Mouse (Mus musculus) liver, embryonic 11.5 days (tissue): Measurements from ENCODE around the gene Crocc. TPM values are rescaled to one million over a fixed set of nuclear protein-coding genes. Genes with fewer than 3 reads are reported as not detected.

Source experiments
- ATAC-seq: fragments of 200-750 bp; cut with Nextera tagmentation; replicated peaks from 2 replicates; pipeline ENCODE4 v1.8.0; 2017; ENCODE audit warnings: moderate number of reproducible peaks, mild to moderate bottlenecking, moderate TSS enrichment, moderate library complexity; ENCODE audit not compliant: low FRiP score
- DNase-seq: peaks from one replicate; pipeline ENCODE4 v3.0.0-alpha.2; 2017; ENCODE audit warnings: low spot score
- H3K27ac ChIP-seq: fragments of 300-500 bp; sonication (generic); 2 replicates; pipeline ENCODE4 v1.5.1; 2014; ENCODE audit warnings: mild to moderate bottlenecking, low read depth, low read length, control low read depth
- H3K27me3 ChIP-seq: fragments of 300-500 bp; sonication (generic); replicated peaks from 2 replicates; pipeline ENCODE4 v1.6.1; 2014; ENCODE audit warnings: low read length, mixed read lengths; ENCODE audit not compliant: control insufficient read depth, insufficient read depth
- H3K36me3 ChIP-seq: fragments of 300-500 bp; sonication (generic); 2 replicates; pipeline ENCODE4 v1.6.1; 2014; ENCODE audit warnings: mild to moderate bottlenecking, low read length, moderate library complexity, mixed read lengths; ENCODE audit not compliant: control insufficient read depth, insufficient read depth
- H3K4me1 ChIP-seq: fragments of 300-500 bp; sonication (generic); replicated peaks from 2 replicates; pipeline ENCODE4 v1.6.1; 2014; ENCODE audit warnings: low read length, mixed read lengths; ENCODE audit not compliant: control insufficient read depth, insufficient read depth
- H3K4me2 ChIP-seq: fragments of 300-500 bp; sonication (generic); 2 replicates; pipeline ENCODE4 v1.6.1; 2014; ENCODE audit warnings: mild to moderate bottlenecking, control low read depth, moderate library complexity
- H3K4me3 ChIP-seq: fragments of 300-500 bp; sonication (generic); 2 replicates; pipeline ENCODE4 v1.5.1; 2014; ENCODE audit warnings: low read depth, low read length, control low read depth
- H3K9ac ChIP-seq: fragments of 300-500 bp; sonication (generic); 2 replicates; pipeline ENCODE4 v1.6.1; 2014; ENCODE audit warnings: low read depth, low read length, control low read depth
- H3K9me3 ChIP-seq: fragments of 300-500 bp; sonication (generic); 2 replicates; pipeline ENCODE4 v1.6.1; 2016; ENCODE audit warnings: low read length, inconsistent platforms, mixed read lengths; ENCODE audit not compliant: control insufficient read depth
- WGBS: fragments of 180-500 bp; shearing (Covaris S2); extraction: QIAGEN DNeasy Blood & Tissue Kit; methylation state at CpG from one replicate; pipeline ENCODE4 v1.1.7; 2014; 5-methylcytosine and 5-hydroxymethylcytosine counted together
- polyA plus RNA-seq: library from polyadenylated mRNA; unstranded; fragments of >200 nt; fragmentation: Nextera tagmentation; extraction: Ambion mirVana; gene quantifications from 2 replicates; pipeline ENCODE4 v1.2.1, GENCODE M21; 2014

Gene Crocc
- polyA plus RNA-seq, 1 experiment from 2014 or later, result 5.0 TPM

DNA sequence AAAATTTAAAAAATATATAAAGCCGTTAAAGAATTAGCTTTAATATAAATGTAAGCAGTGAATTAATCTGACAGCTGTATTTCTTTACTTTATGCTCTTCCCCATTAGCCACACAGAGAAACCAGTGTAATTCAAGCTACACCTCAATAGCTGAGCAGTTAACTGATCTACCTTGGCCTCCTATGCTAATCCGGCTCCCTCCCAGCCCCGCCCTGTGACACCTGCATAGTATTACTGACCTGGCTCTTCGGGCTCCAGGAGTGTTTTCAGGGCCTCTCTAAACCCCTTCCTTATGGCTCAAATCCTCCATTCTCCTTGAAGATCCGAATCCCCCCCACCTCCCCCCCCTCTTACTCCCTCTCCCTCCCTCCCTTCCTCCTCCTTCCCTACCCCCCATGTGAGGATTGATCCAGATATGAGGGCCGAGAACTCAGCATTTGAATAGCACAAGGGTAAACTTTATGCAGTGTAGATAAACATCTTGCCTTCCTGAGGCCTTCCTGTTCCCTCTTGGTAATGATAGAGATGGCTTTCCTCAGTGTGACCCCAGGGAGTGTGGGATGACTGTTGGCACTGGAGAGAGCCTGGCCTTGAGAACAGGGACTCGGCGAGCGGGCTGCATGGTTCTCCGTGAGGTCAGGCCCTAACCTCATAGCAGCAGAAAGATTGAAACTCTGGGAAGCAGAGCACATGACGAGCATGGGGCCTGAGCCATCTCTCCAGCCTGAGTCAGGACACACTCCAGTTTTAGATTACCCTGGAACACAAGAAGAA lies 92.8 kb downstream of the Crocc start:
- WGBS, result 85% methylated on average over 11 of the region's 11 CpGs
- DNase-seq (no peak), ATAC-seq (no peak)
- Histone ChIP-seq H3K9me3 (no peaks in the 10 kb centered on the region), H3K9ac (no peak overlapping the region), H3K27ac (no peak overlapping the region), H3K4me3 (no peak overlapping the region), H3K4me2 (no peak overlapping the region), H3K36me3 (peaks cover 16% of the 10 kb centered on the region; the same call in 1 of the 2 replicates), H3K4me1 (peaks cover 14% of the 10 kb centered on the region), H3K27me3 (no peaks in the 10 kb centered on the region)

Other genes with a start within 250 kb of the Crocc start
- 0.56 and 0.96 TPM in 2 replicates for gene Padi3, start 249.9 kb downstream of the Crocc start, polyA plus RNA-seq
- 0.06 and 0.11 TPM in 2 replicates for gene Padi1, start 214.8 kb downstream of the Crocc start, polyA plus RNA-seq
- 2.4 and 2.8 TPM in 2 replicates for gene Padi2, start 154.2 kb downstream of the Crocc start, polyA plus RNA-seq
- gene Sdhb, start 99.3 kb downstream of the Crocc start, polyA plus RNA-seq, result 339 and 355 TPM in 2 replicates
- gene Atp13a2, start 73.7 kb downstream of the Crocc start, polyA plus RNA-seq, result 41.7 and 42.7 TPM in 2 replicates
- gene Mfap2, start 50.1 kb downstream of the Crocc start, polyA plus RNA-seq, result 107 and 128 TPM in 2 replicates
- 178 and 180 TPM in 2 replicates for gene Necap2, start 17.8 kb upstream of the Crocc start, polyA plus RNA-seq
- gene Spata21, start 27.8 kb upstream of the Crocc start, polyA plus RNA-seq, result 0.19 TPM in 1 of 2 replicates, not detected in the other
- gene Szrd1, start 79.2 kb upstream of the Crocc start, polyA plus RNA-seq, result 24.7 and 26.2 TPM in 2 replicates
- gene Fbxo42, start 87.4 kb upstream of the Crocc start, polyA plus RNA-seq, result 26.0 and 28.7 TPM in 2 replicates
- gene Rsg1, start 153.4 kb upstream of the Crocc start, polyA plus RNA-seq, result 4.5 and 4.6 TPM in 2 replicates
- 2.3 and 2.5 TPM in 2 replicates for gene Arhgef19, start 178.9 kb upstream of the Crocc start, polyA plus RNA-seq
- 2.5 and 2.9 TPM in 2 replicates for gene Epha2, start 240.7 kb upstream of the Crocc start, polyA plus RNA-seq